Mouse (Mus musculus) small intestine, adult 2 months (tissue): Measurements from ENCODE around the gene Rab3gap1.

Experiments
- CTCF ChIP-seq: fragments of 200-500 bp; IDR thresholded peaks from 2 replicates; pipeline ENCODE4 v1.5.1; 2012; ENCODE audit warnings: low read depth, mild to moderate bottlenecking, control low read depth, inconsistent platforms, low read length, moderate library complexity, mixed read lengths; ENCODE audit not compliant: insufficient replicate concordance, insufficient read length; ENCODE audit errors: extremely low read depth
- POLR2A ChIP-seq: fragments of 200-500 bp; IDR thresholded peaks from 2 replicates; pipeline ENCODE4 v1.6.1; 2012; ENCODE audit warnings: low read depth, mild to moderate bottlenecking, control low read depth, inconsistent platforms, low read length, moderate library complexity

GRCm38 (mm10) chr1:127868300-127869261 is at the start of gene Rab3gap1:
- no peak for TF ChIP-seq CTCF
- peak; percentile 72 for TF ChIP-seq POLR2A
